Mouse (Mus musculus) spleen, adult 12 weeks (tissue): ENCODE data around the gene Zyg11b.
A peak's percentile ranks its signal among the peaks of the same experiment; 100 is the strongest.

Experiments
- DNase-seq: peaks from one replicate; pipeline ENCODE4 v3.0.0; 2022; ENCODE audit warnings: low spot score

Zyg11b gene

DNA sequence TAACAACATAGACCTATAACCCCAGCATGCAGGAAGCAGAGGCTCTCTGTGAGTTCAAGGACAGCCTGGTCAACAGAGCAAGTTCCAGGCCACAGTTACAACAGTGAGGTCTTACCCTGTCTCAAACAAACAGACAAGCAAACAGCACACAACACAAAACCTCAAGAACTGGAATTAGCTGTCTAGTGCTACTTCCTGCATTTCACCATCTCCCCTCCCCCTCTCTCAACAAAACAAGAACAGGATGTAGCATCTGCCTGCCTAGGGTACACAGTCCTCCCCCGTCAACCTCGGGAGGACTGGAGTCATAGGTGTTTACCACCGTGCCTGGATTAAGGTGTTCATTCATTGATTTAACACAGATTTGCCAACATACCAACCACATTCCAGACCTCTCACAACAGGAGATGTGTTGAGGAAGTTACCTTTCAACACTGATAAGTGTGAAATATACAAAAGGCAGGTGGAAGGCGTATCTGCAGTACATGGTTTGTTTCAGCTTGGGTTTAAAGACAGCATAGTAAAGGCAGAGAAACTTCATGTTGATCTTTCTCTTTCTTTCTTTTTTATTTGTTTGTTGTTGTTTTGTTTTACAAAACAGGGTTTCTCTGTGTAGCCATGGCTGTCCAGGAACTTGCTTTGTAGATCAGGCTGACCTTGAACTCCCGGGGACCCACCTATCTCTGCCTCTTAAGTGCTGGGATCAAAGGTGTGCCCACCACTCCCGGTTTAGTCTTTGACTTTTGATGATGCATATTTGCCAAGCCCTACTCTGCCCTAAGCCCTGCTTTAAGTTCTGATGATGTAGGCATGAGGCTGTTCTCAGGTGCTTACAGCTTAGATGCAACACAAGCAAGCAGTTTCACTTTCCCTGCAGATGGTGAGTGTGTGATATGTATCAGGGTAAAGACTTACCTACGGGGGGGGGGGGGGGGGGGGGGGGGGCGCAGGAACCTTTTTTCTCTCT lies 18.0 kb upstream of the Zyg11b start:
- peak; percentile 32 for DNase-seq

DNA sequence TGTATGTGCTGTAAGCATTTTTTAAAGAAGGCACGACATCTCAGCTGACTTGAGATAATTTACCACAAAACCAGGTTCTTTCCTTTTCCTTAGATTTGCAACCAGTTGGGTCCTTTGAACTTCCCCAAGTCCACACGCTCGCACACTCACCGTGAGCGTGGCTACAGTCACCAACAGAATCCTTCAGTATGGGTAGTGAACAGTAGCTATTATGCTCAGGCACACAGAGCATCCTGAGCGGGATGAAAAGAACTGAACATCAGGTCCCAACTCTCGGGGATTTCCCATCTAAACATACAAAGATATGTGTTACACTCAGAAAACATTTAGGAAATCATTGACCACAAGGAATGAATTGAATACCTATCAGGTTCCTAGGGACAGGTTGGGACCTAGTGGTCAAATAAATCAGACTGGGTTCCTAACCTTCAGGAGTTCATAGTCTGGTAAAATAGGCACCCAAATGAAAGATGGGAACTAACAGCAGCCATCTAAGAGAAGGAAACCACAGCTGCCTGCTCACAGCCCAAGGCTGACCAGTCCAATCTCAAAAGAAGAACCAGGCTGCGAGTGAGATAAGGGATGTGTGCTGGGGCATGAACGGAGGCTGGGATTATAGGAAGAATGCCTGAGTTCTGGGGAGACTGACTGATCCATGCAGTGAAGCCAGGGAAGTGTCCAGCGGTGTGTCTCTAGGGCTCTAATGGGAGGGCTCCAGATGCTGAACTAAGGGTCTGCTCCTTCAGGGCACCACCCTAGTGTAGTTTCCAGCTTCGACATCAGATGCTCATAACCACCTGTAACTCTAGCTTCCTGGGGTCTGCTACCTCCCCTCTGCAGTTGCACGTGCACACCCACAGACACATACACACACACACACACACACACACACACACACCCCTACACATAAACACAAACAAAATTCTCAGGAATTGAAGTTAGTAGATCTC lies 17.0 kb upstream of the Zyg11b start:
- DNase-seq: no peak

DNA sequence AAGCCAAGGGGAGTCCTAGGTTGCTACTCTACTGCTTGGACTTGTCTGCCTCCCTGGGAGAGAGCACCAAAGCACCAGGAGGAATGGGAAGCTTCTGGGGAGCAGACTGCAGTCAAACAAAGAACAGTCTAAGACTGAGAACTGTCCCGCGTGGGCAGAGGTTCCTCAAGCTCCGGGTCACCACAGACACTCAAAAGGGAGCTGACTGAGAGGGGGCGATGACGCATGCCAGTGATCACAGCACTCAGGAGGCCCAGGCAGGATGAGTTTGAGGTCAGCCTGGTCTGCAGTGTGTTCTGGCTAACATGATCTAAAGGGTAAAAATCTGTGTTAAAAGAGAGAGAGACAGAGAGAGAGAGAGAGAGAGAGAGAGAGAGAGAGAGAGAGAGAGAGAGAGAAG lies 13.1 kb upstream of the Zyg11b start:
- no peak for DNase-seq

DNA sequence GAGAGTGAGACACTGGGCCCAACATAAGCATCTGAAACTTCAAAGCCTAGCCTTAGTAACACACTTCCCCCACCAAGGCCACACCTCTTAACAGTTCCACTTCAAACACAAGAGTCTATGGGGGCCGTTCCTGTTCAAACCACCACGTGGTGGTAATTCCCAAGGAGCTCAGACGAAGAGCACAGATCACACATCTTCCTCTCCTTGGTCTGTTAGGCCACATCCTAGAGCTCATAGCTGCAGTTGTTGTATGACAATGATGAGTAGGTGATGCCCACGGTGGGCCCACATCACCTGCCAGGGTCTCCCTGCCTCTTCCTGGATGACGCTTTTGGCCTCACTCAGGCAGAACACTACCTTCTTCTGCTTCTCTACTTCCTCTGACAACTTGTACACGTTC lies 9.8 kb upstream of the Zyg11b start:
- peak; percentile 45 for DNase-seq

DNA sequence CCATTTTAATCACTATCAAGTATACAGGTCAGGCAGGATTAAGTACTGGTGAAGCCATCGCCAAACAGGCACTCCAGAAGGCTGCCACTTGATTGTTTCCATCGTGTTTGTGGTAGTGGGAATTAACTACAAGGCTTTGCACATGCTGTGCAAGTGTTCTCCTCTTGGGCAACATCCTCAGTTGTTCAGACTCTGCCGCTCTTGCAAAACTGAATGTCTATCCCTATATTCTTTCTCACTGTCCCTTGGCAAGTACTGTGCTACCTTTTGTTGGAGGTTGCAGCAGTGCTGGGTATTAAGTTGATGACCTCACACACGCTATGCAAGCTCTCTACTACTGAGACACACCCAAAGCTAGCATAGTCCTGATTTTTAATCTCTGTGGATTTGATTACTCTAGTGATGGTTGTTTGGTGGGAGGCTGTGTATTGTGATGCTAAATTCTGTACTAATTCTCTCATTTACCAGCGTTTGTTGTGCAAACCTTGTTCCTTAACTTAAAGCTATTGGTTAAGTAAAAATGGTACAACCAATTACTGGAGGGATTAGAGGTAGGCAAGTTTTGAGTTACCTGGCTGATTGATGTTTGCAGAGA lies 1.5 kb upstream of the Zyg11b start:
- no peak for DNase-seq

DNA sequence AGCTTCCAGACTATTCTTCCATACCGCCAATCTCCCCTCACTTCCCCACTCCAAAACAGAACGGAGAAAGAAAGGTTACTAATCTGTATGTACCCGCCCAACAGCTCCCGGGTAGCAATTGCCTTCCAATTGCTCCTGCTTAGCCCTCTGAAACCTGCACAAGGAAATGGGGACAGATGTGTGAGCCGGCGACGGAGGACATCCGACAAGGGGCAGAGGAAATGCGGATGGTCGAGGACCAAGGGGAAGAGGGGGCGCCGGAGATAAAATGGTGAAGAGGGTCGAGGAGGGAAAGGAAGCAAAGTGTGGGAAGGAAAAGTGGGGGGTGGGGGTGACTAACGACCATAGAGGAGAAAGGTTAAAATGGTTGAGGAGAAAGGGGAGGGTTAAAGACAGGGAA lies 630 bp downstream of the Zyg11b start:
- DNase-seq: no peak

DNA sequence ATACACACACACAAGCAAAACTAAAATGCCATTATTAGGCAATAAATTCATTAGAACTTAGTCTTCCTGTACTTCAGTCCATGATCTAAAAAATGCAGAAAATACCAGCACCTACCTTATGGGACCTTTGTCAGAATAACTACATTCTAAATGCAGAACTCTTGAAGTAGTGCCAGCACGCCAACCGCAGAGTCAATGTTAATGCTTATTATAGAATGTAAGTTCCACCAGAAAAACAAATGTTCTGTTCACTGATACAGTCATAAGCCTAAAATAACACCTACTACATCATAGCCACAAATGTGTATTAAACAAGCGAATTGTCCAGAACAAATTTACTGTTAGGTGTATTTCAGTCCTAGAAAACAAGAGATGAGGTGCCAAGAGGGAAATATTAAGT lies 23.9 kb downstream of the Zyg11b start:
- DNase-seq: no peak

DNA sequence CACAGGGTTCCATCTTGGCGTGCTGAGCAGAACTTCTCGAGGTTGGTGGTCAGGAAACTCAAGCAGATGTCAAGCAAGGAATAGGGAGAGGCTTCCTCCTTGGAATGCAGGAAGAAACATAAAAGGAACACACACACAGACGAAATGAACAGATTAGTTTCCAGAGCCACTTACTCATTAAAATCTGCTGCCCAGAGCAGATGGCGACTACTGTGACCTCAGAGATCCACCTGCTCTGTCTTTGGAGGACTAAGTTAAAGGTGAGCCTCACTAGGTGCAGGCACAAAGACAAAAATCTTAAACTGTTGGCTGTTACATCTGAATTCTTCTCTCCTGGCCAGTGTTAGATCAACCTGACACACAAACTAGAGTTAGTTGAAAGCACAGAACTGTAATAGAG lies 28.6 kb downstream of the Zyg11b start:
- DNase-seq: no peak

DNA sequence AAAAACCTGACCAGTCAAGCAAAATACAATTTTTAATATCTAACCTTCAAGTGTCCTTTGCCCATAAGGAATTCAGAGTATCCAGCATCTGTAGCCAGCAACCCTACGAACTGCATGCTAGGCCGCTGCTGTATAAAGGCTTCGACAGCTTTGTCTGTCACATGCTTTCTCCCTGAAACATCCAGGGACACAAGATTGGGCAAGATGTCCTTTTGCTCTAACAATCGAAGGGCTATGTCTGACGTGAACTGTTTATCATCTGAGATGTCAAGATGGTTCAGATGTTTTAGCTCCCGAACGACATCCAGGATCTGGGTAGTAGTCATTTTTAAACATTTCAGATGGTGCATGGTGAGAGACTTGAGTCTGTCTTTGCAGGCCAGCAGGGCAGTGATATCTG lies 35.1 kb downstream of the Zyg11b start:
- no peak for DNase-seq

DNA sequence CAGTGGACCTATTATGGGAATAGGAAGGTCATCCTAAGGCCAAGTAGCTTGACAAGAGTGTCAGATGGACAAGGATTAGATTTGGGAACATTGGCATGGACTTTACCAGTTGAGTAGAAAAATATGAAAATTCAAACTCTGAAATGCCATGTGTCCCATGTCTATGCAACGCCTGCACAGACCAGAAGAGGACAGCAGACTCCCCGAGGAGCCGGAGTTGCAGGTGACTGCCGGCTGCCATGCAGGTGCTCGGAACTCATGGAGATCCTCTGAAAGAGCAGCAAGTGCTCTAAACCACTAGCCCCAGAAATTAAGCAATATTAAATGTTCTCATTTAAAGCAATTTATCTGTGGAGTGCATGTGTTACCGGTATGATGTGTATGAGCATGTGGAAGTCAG lies 47.6 kb downstream of the Zyg11b start:
- DNase-seq: no peak

DNA sequence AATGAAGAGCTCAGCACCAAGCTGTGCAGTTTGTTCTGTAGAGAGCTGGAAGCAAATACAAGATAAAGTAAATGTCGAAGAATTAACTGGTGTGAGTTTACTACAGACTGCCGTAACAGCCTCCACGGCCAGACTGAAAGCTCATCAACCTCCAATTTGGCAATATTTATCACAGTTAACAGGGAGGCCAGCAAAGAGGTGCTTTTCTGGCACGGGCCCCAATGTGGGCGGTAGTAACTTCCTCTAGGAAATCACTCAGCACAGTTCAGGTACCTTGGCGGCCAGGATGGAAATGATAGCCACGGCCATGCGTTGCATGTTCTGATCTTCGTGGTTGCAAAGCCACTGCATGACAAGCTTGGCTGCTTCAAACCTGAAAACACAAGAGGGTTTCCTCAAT lies 50.4 kb downstream of the Zyg11b start:
- DNase-seq: no peak

DNA sequence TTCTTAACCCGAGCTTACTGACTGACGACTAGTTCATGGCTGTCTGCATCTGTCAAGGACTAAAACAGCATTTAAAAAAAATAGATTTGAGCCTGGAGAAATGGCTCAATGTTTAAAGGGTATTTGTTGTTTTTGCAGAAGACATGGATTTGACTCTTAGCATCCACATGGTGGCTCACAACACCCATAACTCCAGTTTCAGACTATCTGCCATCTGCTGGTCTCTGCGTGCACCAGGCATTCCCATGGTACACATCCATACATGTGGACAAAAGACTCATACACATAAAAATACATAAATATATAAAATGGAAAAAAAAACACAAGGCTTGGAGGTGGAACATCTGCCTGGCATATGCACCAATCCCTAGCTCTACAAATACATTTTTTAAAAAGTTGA lies 51.6 kb downstream of the Zyg11b start:
- DNase-seq: no peak

DNA sequence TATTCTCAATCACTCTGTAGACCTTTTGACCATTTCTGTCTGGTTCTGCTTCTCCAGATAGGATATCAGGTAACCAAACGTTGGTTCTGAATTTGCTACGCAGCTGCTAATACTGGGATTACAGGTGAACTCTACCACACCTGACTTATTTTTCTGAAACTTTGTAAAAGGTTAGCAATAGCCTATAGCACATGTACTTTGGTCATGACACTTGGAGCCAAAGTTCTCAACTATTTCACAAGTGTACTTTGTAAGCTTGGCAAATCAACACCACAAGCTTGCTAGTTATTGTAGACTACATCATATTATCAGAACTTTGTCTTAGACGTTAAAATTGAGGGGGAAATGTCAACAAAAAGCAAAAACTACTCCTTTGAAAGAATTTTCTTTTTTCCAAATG lies 67.2 kb downstream of the Zyg11b start:
- no peak for DNase-seq

DNA sequence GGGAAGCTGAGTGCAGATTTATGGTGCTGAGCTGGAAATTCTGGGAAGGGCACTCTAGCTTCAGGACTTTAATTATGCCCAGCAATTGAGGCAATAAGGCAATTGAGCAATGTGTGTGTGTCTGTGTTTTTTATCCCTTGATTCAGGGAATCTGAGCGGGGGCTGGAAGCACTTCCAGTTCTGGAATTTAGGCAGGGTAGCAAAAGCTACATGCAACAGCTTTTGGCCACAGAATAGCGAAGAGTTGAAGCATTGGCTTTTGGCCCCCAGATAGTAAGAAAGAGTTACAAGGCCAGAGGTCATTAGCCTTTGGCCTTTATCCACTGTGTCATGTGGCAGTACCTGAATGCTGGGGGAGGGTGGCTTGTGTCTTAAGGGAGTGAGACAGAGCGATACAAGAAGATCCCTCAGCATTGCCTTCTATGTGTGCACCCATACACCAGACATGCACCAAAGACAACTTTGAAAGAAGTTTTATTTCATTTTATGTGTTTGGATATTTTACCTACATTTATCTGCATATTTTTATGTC lies 75.5 kb downstream of the Zyg11b start:
- DNase-seq: no peak

DNA sequence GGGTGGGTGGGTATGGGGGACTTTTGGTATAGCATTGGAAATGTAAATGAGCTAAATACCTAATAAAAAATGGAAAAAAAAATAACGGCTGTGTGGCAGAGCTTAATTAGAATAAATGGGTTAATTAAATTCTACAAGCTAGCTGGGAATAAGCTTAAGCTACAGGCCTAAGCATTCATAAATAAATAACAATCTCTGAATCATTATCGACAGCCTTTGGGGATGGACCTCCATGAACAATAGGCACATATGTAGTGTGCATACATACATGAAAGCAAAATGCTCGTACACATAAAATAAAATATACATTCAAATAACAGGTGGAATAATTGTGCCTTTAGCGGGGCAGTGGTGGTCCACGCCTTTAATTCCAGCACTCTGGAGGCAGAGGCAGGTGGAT lies 78.4 kb downstream of the Zyg11b start:
- no peak for DNase-seq

DNA sequence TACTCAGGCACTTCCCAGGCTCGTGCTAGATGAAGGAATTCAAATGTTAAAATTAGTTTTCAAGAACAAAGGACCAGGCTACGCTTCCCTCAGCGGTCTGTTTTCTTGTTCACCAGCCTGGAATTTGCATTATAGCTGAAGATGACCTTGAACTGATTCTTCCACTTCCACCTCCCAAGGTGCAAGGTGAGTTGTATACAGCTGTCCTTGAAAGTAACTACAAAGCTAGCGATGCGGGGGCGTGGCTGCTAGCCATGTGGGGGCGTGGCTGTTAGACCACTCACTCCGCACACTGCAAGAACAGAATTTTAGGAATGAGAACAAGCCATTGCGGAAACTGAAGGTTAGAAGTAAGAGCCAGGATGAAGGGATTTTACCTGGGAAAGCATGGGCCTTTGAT lies 81.9 kb downstream of the Zyg11b start:
- DNase-seq: no peak

DNA sequence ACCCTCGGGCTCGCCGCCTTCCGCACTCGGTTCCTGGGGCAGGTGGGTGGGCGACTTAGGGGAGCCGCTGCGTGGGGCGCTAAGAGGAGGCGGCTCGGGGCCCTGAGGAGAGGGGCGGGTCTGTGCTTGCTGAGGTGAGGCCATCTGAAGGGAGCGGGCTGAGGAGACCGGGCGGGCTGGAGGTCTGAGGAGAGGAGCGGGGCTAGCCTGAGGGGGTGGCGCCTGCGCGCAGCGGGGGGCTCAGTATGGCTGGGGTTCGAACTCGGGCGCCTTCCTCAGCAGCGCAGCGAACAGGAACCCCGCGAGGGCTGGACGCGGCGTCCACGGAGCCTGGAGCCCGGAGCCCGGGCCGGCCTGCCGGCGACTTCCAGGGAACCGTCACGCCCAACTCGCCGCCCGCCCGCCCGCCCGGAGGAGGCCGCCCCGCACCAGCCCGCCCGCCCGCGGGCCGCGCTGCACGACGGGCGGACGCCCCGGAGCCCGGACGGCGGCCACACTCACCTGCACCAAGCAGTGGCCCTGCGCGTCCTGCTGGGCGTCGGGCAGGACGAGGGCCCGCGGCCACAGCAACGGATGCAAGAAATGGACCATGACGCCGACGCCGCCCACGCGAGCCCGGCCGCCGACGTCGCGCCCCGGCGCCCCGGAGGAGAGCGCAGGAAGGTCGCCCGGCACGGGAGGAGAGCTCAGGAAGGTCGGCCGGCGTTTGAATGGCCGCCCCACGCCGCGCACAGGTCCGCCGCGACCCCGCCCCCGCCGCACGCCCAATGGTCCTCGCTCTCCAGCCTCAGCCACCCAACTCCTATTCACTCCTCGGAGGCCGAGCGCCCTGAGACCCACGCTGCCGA lies 83.3 kb downstream of the Zyg11b start, which contains the start of gene Zyg11a:
Zyg11a (minus strand) TSS at position 717 of the 848 bp plus-strand sequence.
- no peak for DNase-seq

DNA sequence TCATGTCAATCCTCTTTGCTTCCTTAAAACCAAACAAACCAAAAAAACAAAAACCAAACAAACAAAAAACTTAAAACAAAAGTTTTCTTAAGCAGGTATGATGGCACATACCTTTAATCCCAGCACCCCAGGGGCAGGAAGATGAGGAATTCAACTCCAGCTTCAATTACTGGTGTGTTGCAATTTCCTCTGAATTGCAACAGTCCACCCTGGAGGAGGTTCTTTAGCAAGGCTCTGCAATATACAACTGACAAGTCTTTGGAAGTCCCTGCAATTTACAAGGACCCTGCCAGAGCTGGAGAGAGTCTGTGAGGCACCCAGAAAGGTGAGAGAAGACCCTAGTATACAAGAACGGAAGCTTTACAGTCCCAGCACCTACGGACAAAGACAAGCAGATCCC lies 87.9 kb downstream of the Zyg11b start:
- DNase-seq: no peak

DNA sequence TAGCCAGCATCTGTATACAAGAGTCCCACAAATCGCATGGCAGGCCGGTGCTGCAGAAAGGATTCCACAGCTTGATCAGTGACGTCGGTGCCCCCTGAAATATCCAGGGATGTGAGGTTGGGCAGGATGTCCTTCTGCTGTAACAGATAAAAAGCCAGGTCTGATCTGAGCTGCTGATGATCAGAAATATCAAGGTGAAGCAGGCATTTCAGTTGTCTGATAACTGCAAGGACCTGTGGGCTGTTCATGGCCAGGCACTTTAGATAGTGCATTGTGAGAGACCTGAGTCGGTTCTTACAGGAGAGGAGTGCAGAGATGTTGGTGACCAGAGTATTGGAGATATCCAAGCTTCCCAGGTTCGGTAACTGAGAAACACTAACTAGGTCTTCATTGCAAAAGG lies 96.3 kb downstream of the Zyg11b start:
- DNase-seq: no peak

DNA sequence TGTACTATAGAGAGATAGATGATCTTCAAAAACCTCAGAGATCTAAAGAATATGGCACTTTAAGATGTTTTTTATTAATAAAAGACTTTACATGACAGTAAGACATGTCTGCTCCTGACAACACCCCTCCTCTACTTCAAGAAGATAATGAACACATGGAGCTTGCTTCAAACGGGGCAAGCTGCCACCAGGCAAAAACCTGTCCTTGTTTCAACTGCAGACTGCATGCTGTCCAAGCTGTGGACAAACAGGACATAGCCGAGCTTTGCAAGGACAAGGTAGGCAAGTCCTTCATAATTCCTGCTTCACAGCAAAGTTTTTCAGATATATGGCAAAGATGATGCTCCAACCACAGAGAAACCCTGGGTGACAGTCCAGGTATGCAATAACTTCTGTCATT lies 101.7 kb downstream of the Zyg11b start:
- no peak for DNase-seq

DNA sequence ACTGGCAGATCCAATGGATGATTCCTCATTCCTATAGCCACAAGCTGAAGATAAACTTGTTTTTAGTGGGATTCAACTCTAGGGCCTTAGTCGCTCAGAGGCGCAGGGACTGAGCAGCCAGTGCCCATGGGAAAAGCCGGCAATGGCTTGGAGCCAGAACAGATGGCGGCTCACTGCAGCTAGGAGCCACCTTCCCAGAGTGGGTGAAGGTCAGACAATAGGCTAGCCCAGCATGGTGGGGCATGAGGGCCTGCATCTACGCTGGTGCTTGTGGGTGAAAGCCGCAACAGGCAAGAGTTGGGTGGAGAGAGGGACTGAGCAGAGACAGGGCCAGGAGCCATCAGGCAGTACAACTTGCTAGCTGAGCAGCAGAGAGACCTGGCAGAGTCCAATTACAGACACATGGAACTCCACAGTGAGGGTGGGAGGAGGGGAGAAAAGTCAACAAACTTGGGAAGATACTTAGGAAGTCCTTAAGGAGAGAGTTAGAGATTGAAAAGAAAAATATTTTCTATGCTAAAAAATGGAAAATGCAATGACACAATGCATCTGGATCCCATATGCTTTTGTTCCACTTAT lies 104.5 kb downstream of the Zyg11b start:
- no peak for DNase-seq
